Mouse (Mus musculus): ENCODE data around the gene Slx4ip. TPM values are rescaled to one million over a fixed set of nuclear protein-coding genes. Genes with fewer than 3 reads are reported as not detected.

The Slx4ip gene
- polyA plus RNA-seq, 2 experiments: 3.4 to 5.3 TPM

DNA sequence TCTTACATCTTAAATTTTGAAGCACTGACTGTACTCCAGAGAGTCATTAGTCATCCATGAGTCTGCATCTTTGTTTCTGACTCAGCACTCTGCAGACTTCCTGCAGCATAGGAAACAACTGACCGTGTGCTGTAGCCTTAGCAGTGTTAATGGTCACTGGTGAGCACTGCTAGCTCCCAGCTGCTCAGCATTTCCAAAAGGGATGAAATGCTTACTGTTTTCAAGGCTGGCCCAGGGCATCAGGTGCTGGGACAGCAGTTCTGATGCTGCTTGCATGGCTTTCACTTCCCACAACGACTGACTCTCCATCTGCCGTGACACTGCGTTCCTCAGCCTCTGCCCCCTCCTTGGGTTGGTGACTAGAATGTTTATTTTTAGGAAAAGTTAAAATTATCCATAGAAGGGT lies 30.0 kb downstream of the Slx4ip start:
- 68% methylated on average over 4 of the region's 4 CpGs for WGBS
- ATAC-seq (ENCODE audit: low FRiP score, low read depth): 0 out of 2 replicates have a peak, but pooled peaks have one; percentile 53
- no peak for DNase-seq (ENCODE audit: low spot score)

DNA sequence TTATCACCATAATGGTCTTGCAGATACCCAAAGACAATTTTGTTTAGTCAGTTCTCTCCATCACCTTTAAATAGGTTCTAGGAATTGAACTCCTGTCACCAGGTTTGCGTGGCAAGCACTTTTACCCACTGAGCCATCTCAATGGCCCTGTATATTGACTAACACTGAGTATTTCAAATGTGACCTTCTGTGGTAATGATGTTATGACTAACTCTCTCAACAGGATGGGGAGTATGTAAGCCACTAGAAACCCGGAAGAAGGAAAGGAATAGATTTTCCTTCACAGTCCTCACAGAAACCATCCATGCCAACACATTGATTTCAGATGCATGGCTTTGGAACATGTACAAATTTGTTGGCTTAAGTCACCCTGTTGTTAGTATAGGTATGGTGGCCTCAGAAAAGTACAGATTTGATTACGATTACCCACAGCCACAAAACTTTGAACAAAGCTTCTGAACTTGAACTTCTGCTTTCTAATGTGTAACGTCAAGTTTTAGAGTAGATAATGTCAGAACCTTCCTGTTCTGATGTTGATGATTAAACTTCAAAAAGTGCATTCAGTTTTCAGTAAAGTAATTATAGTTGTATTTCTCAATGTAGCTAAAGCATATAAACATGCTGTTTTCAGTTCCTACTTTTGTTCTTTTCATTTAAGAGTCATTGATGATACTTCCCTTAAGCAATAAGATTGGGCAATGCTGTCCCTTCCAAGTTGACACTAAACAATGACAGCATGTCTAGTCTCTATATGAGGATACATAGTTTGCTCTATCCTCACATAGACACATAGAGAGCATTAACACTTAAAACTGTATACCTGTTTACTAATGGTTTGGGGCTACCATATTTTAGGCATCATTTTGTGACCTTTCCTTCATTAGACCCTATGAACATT lies 45.6 kb downstream of the Slx4ip start:
- ATAC-seq (ENCODE audit: low FRiP score, low read depth): no peak
- Histone ChIP-seq H3K4me2 (replicated peaks; ENCODE audit: low read depth, low read length, severe bottlenecking) (no peak overlapping the region), H3K9ac (ENCODE audit: low read depth, low read length, severe bottlenecking) (no peak overlapping the region), H3K9me3 (ENCODE audit: control insufficient read depth, low read length) (no peaks in the 10 kb centered on the region), H3K27ac (replicated peaks; ENCODE audit: low read depth, low read length) (no peak overlapping the region), H3K4me3 (replicated peaks; ENCODE audit: low read length) (no peak overlapping the region), H3K36me3 (ENCODE audit: control insufficient read depth, insufficient read depth, low read length) (no peaks in the 10 kb centered on the region), H3K27me3 (ENCODE audit: control insufficient read depth, insufficient read depth, low read length) (no peaks in the 10 kb centered on the region), H3K4me1 (ENCODE audit: control insufficient read depth, insufficient read depth, low read length) (no peaks in the 10 kb centered on the region)
- no peak for DNase-seq (ENCODE audit: low spot score)
- TF ChIP-seq POLR2A (IDR thresholded peaks at IDR 0.05; ENCODE audit: borderline replicate concordance, extremely low read depth, insufficient read depth, insufficient read length): no peak
- WGBS: 89% methylated on average over 4 of the region's 4 CpGs

More for the DNA sequence above, 30.0 kb downstream of the Slx4ip start:
- H3K27me3 ChIP-seq (ENCODE audit: control insufficient read depth, insufficient read depth, low read length): no peaks in the 10 kb centered on the region
- no peak for TF ChIP-seq POLR2A (IDR thresholded peaks at IDR 0.05; ENCODE audit: borderline replicate concordance, extremely low read depth, insufficient read depth, insufficient read length)
- H3K27ac ChIP-seq (replicated peaks; ENCODE audit: low read depth, low read length): no peak overlapping the region
- peaks cover 8% of the 10 kb centered on the region; the same call in 1 of the 2 replicates for H3K4me1 ChIP-seq (ENCODE audit: control insufficient read depth, insufficient read depth, low read length)
- no peak overlapping the region for H3K4me3 ChIP-seq (replicated peaks; ENCODE audit: low read length)
- no peaks in the 10 kb centered on the region for H3K9me3 ChIP-seq (ENCODE audit: control insufficient read depth, low read length)
- no peak overlapping the region for H3K9ac ChIP-seq (ENCODE audit: low read depth, low read length, severe bottlenecking)
- no peaks in the 10 kb centered on the region for H3K36me3 ChIP-seq (ENCODE audit: control insufficient read depth, insufficient read depth, low read length)
- H3K4me2 ChIP-seq (replicated peaks; ENCODE audit: low read depth, low read length, severe bottlenecking): no peak overlapping the region

DNA sequence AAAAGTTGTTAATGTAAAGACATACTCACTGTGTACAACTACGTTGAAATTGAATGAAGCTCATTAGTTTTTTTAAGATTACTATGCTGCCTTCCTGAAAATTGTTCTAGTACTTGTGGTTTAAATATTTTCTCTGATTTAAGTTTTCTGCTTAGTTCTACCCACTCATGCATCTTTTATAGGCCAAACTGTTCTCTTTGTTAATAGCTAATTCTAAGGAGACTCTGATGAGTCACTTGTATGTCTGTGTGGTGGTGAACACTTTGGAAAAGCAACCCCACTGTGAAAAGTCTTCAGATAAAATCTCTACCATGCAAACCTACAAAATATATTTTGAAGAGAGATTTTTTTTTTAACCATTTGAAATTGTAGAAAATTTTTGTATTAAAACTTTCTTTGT lies 47.2 kb downstream of the Slx4ip start:
- no peak overlapping the region for H3K4me2 ChIP-seq (replicated peaks; ENCODE audit: low read depth, low read length, severe bottlenecking)
- H3K9ac ChIP-seq (ENCODE audit: low read depth, low read length, severe bottlenecking): no peak overlapping the region
- no peak for TF ChIP-seq POLR2A (IDR thresholded peaks at IDR 0.05; ENCODE audit: borderline replicate concordance, extremely low read depth, insufficient read depth, insufficient read length)
- DNase-seq (ENCODE audit: low spot score): no peak
- no peak for ATAC-seq (ENCODE audit: low FRiP score, low read depth)
- no peaks in the 10 kb centered on the region for H3K4me1 ChIP-seq (ENCODE audit: control insufficient read depth, insufficient read depth, low read length)
- no peak overlapping the region for H3K4me3 ChIP-seq (replicated peaks; ENCODE audit: low read length)
- H3K27me3 ChIP-seq (ENCODE audit: control insufficient read depth, insufficient read depth, low read length): no peaks in the 10 kb centered on the region
- no peaks in the 10 kb centered on the region for H3K36me3 ChIP-seq (ENCODE audit: control insufficient read depth, insufficient read depth, low read length)
- no peak overlapping the region for H3K27ac ChIP-seq (replicated peaks; ENCODE audit: low read depth, low read length)
- H3K9me3 ChIP-seq (ENCODE audit: control insufficient read depth, low read length): no peaks in the 10 kb centered on the region
- 79% methylated on average over 1 of the region's 1 CpGs for WGBS

DNA sequence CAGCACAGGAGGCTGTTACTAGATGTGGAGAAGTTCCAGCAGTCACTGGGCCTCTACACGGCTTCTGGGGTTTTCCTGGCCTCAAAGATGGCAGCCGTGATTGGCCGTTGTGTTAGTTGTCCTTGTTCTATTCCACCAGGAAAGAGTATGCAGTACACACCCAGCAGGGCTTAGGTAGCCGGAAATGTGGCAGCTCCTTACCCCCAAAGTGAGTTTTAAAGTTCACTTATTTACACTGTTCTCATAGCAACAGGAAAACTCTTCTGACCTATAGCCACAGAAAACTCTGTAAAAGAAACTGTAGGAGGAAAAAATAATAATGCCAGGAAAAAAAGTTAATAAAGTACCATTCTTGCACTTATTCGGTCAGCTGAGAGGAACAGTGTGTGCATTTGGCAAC lies 55.3 kb downstream of the Slx4ip start:
- H3K27ac ChIP-seq (replicated peaks; ENCODE audit: low read depth, low read length): no peak overlapping the region
- H3K9ac ChIP-seq (ENCODE audit: low read depth, low read length, severe bottlenecking): no peak overlapping the region
- H3K9me3 ChIP-seq (ENCODE audit: control insufficient read depth, low read length): no peaks in the 10 kb centered on the region
- TF ChIP-seq POLR2A (IDR thresholded peaks at IDR 0.05; ENCODE audit: borderline replicate concordance, extremely low read depth, insufficient read depth, insufficient read length): no peak
- H3K4me1 ChIP-seq (ENCODE audit: control insufficient read depth, insufficient read depth, low read length): peaks cover 10% of the 10 kb centered on the region
- ATAC-seq (ENCODE audit: low FRiP score, low read depth): peak; percentile 52; the same call in 1 of the 2 replicates
- WGBS: 71% methylated on average over 5 of the region's 5 CpGs
- no peaks in the 10 kb centered on the region for H3K36me3 ChIP-seq (ENCODE audit: control insufficient read depth, insufficient read depth, low read length)
- H3K4me3 ChIP-seq (replicated peaks; ENCODE audit: low read length): no peak overlapping the region
- H3K4me2 ChIP-seq (replicated peaks; ENCODE audit: low read depth, low read length, severe bottlenecking): no peak overlapping the region
- no peaks in the 10 kb centered on the region for H3K27me3 ChIP-seq (ENCODE audit: control insufficient read depth, insufficient read depth, low read length)
- no peak for DNase-seq (ENCODE audit: low spot score)

DNA sequence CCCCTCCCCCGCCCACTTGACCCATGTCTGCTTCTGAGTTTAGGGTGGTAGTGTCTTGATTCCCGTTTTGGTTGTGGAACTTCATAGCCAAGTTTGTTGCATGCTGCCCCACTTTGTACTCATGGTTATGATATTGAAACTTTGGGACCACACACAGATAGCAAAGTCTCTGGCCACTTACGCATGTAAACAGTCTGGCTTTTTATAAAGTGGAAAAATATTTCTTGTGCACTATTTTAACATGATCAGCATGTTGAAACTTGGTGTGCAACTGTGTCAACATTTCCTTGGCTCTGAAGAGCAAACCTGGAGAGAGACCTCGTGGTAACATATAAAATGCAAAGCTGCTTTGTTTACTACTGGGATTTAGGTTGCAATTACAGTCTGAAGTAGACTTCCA lies 56.5 kb downstream of the Slx4ip start:
- ATAC-seq (ENCODE audit: low FRiP score, low read depth): peak; percentile 28; the same call in 1 of the 2 replicates

More for the DNA sequence above, 56.5 kb downstream of the Slx4ip start:
- H3K4me3 ChIP-seq (replicated peaks; ENCODE audit: low read length): no peak overlapping the region
- H3K27ac ChIP-seq (replicated peaks; ENCODE audit: low read depth, low read length): no peak overlapping the region
- peaks cover 10% of the 10 kb centered on the region for H3K4me1 ChIP-seq (ENCODE audit: control insufficient read depth, insufficient read depth, low read length)
- H3K27me3 ChIP-seq (ENCODE audit: control insufficient read depth, insufficient read depth, low read length): no peaks in the 10 kb centered on the region
- no peaks in the 10 kb centered on the region for H3K9me3 ChIP-seq (ENCODE audit: control insufficient read depth, low read length)
- H3K4me2 ChIP-seq (replicated peaks; ENCODE audit: low read depth, low read length, severe bottlenecking): no peak overlapping the region
- WGBS: 58% methylated on average over 4 of the region's 4 CpGs
- no peak for DNase-seq (ENCODE audit: low spot score)
- no peak for TF ChIP-seq POLR2A (IDR thresholded peaks at IDR 0.05; ENCODE audit: borderline replicate concordance, extremely low read depth, insufficient read depth, insufficient read length)
- no peak overlapping the region for H3K9ac ChIP-seq (ENCODE audit: low read depth, low read length, severe bottlenecking)
- H3K36me3 ChIP-seq (ENCODE audit: control insufficient read depth, insufficient read depth, low read length): no peaks in the 10 kb centered on the region
